Mouse (Mus musculus) hindbrain, embryonic 14.5 days (tissue): Measurements from ENCODE around the gene Zfp316. TPM values are rescaled to one million over a fixed set of nuclear protein-coding genes. Genes with fewer than 3 reads are reported as not detected.

Source experiments
- ATAC-seq: fragments of 200-750 bp; cut with Nextera tagmentation; 2 replicates; pipeline ENCODE4 v1.8.0; 2017; ENCODE audit warnings: moderate number of reproducible peaks, mild to moderate bottlenecking, moderate TSS enrichment, moderate library complexity; ENCODE audit not compliant: low FRiP score
- DNase-seq: peaks from one replicate; pipeline ENCODE4 v3.0.0-alpha.2; 2015; ENCODE audit warnings: low spot score
- H3K27ac ChIP-seq: fragments of 300-500 bp; sonication (generic); 2 replicates; pipeline ENCODE4 v1.5.1; 2014; ENCODE audit warnings: mild to moderate bottlenecking, moderate library complexity
- H3K27me3 ChIP-seq: fragments of 300-500 bp; sonication (generic); 2 replicates; pipeline ENCODE4 v1.6.1; 2014; ENCODE audit warnings: mild to moderate bottlenecking, low read length, mixed read lengths; ENCODE audit not compliant: control insufficient read depth, insufficient read depth
- H3K36me3 ChIP-seq: fragments of 300-500 bp; sonication (generic); replicated peaks from 2 replicates; pipeline ENCODE4 v1.6.1; 2014; ENCODE audit not compliant: control insufficient read depth, insufficient read depth
- H3K4me1 ChIP-seq: fragments of 300-500 bp; sonication (generic); replicated peaks from 2 replicates; pipeline ENCODE4 v1.6.1; 2014; ENCODE audit warnings: antibody characterized with exemption, low read length, mixed read lengths; ENCODE audit not compliant: control insufficient read depth, insufficient read depth
- H3K4me2 ChIP-seq: fragments of 300-500 bp; sonication (generic); replicated peaks from 2 replicates; pipeline ENCODE4 v1.6.1; 2014; ENCODE audit warnings: mild to moderate bottlenecking, moderate library complexity
- H3K4me3 ChIP-seq: fragments of 300-500 bp; sonication (generic); replicated peaks from 2 replicates; pipeline ENCODE4 v1.5.1; 2014; ENCODE audit warnings: mild to moderate bottlenecking, low read length
- H3K9ac ChIP-seq: fragments of 300-500 bp; sonication (generic); 2 replicates; pipeline ENCODE4 v1.6.1; 2014
- H3K9me3 ChIP-seq: fragments of 300-500 bp; sonication (generic); 2 replicates; pipeline ENCODE4 v1.6.1; 2016; ENCODE audit warnings: low read length; ENCODE audit not compliant: control insufficient read depth
- WGBS: fragments of 180-500 bp; shearing (Covaris S2); extraction: QIAGEN DNeasy Blood & Tissue Kit; methylation state at CpG from one replicate; pipeline ENCODE4 v1.1.7; 2014; 5-methylcytosine and 5-hydroxymethylcytosine counted together
- polyA plus RNA-seq: library from polyadenylated mRNA; unstranded; fragments of >200 nt; fragmentation: Nextera tagmentation; extraction: Ambion mirVana; gene quantifications from 2 replicates; pipeline ENCODE4 v1.2.1, GENCODE M21; 2014

Gene Zfp316
- polyA plus RNA-seq, 1 experiment from 2014 or later, result 5.5 TPM

DNA sequence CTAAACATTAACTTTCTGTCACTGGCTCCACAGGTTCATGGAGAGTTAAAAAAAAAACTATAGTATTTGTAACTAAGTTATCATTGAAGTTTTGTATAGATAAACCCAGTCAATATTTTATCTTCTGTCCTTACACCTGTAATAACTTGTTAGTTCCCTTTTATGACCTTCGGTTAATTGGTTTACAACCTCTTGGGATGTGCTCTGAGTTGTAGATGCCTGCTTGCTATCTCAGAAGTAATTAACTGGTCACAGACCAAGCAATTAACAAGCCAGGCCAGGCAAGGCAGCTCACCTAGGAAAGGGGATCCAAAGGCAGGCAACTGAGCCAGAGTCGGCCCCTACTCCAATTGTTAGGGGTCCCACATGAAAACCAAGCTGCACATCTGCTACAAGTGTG lies 56.0 kb downstream of the Zfp316 start:
- no peak for DNase-seq
- WGBS, result 84% methylated on average over 2 of the region's 2 CpGs
- Histone ChIP-seq H3K27me3 (no peaks in the 10 kb centered on the region), H3K36me3 (no peaks in the 10 kb centered on the region), H3K4me2 (no peak overlapping the region), H3K9me3 (0 out of 2 replicates have a peak, but pooled peaks cover 1% of the 10 kb centered on the region), H3K27ac (no peak overlapping the region), H3K9ac (no peak overlapping the region), H3K4me1 (no peaks in the 10 kb centered on the region), H3K4me3 (no peak overlapping the region)
- no peak for ATAC-seq

GRCm38 (mm10) chr5:143205015-143205414 lies 64.8 kb downstream of the Zfp316 start:
- 0 out of 2 replicates have a peak, but pooled peaks cover 4% of the 10 kb centered on the region for H3K9me3 ChIP-seq
- ATAC-seq (no peak), DNase-seq (no peak)
- no peaks in the 10 kb centered on the region for H3K36me3 ChIP-seq
- H3K9ac ChIP-seq, result no peak overlapping the region
- H3K4me2 ChIP-seq, result no peak overlapping the region
- H3K4me1 ChIP-seq, result no peaks in the 10 kb centered on the region
- H3K27ac ChIP-seq, result no peak overlapping the region
- H3K27me3 ChIP-seq, result no peaks in the 10 kb centered on the region
- H3K4me3 ChIP-seq, result no peak overlapping the region
- 74% methylated on average over 3 of the region's 3 CpGs for WGBS

Other genes with a start within 250 kb of the Zfp316 start
- gene Rnf216, start 157.0 kb downstream of the Zfp316 start, polyA plus RNA-seq, result 29.4 and 29.8 TPM in 2 replicates
- gene Olfr718-ps1, start 122.4 kb downstream of the Zfp316 start, polyA plus RNA-seq, result 0.07 TPM in 1 of 2 replicates, not detected in the other
- gene Rbak, start 89.2 kb downstream of the Zfp316 start, polyA plus RNA-seq, result 10.4 and 13.9 TPM in 2 replicates
- not detected in 2 replicates for gene Spdye4b, start 89.0 kb downstream of the Zfp316 start, polyA plus RNA-seq
- gene Spdye4a, start 43.1 kb downstream of the Zfp316 start, polyA plus RNA-seq, result not detected in 2 replicates
- 21.6 and 24.8 TPM in 2 replicates for gene Zfp12, start 34.9 kb downstream of the Zfp316 start, polyA plus RNA-seq
- gene Zfp853, start 23.6 kb upstream of the Zfp316 start, polyA plus RNA-seq, result 0.23 and 0.43 TPM in 2 replicates
- gene E130309D02Rik, start 45.3 kb upstream of the Zfp316 start, polyA plus RNA-seq, result 24.6 and 25.4 TPM in 2 replicates
- 72.2 and 78.1 TPM in 2 replicates for gene Zdhhc4, start 59.2 kb upstream of the Zfp316 start, polyA plus RNA-seq
- 0.25 and 0.60 TPM in 2 replicates for gene Grid2ip, start 87.3 kb upstream of the Zfp316 start, polyA plus RNA-seq
- gene Kdelr2, start 133.8 kb upstream of the Zfp316 start, polyA plus RNA-seq, result 146 and 147 TPM in 2 replicates
- gene Daglb, start 194.6 kb upstream of the Zfp316 start, polyA plus RNA-seq, result 17.1 and 17.5 TPM in 2 replicates